In the genomic region with DNA sequence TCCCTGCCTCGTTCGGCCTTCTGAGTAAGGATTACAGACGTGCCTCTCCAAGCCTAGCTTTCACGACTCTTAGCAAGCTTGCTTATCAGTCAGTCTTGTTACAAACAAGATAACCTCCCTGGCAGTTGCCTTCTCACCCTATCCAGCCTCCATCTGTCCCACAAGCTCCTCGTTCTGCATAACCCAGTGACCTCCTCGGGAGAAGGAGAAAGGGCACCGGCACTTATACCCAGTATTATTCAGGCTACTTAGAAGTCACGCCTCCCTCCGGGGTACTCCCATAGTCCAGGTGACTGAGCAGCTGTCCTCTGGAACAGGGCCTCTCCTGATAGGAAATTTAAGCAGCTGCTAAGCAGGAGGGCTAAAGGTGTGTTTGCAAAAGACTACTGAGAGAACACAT, we compare ENCODE assay signal across 15 mouse cellular contexts. TPM values are rescaled to one million over a fixed set of nuclear protein-coding genes. Genes with fewer than 3 reads are reported as not detected.
DNase-seq lines count a peak whose midpoint lies in the region; ATAC-seq and TF ChIP-seq lines count a peak whose summit lies in the region.
"Had no signal": no experiment of that assay in that cellular context is flagged by ENCODE, and none has a peak within 500 bp of the region (broad histone marks: within the 10 kb centered on the region; RNA-seq: fewer than 3 reads in every experiment).

No protein-coding gene starts in this region.

- no peak for TF ChIP-seq CTCF in cerebellum, adult 2 months (IDR thresholded peaks at IDR 0.05; ENCODE audit: borderline replicate concordance, insufficient read depth, low read depth, low read length)

- DNase-seq in heart, embryonic 10.5 days (ENCODE audit: low spot score) = no peak
- no peak for DNase-seq in heart, adult 18-20 months
- DNase-seq in ZHBTc4 (ENCODE audit: low read depth, low spot score) (peak; percentile 39), liver (peak; percentile 59)
- DNase-seq in cerebellum, adult 2 months = no peak
- no peak for DNase-seq in layer of hippocampus, adult 8-10 months (ENCODE audit: low spot score in 2 of 2)
- DNase-seq in cerebellum, adult 11-12 months = no peak
- DNase-seq: adrenal gland, postnatal 10 days; cerebellum, postnatal 14 days had no signal

- peak; percentile 80 for ATAC-seq in megakaryocyte-erythroid progenitor cell, adult 5-6 weeks (replicated peaks; ENCODE audit: low FRiP score, low TSS enrichment, poor library complexity, severe bottlenecking)
- ATAC-seq: hindbrain, embryonic 16.5 days had no signal

- 15% methylated on average over 9 of the region's 9 CpGs for WGBS in heart, embryonic 10.5 days
- 67% methylated on average over 9 of the region's 9 CpGs for WGBS in cerebellum, adult 2 months

- H3K9me3 ChIP-seq in heart, embryonic 10.5 days = no peaks in the 10 kb centered on the region
- H3K9me3 ChIP-seq: neural tube, embryonic 13.5 days had no signal

- H3K36me3 ChIP-seq in heart, embryonic 10.5 days = peaks cover 5% of the 10 kb centered on the region; the same call in 1 of the 2 replicates
- H3K36me3 ChIP-seq: neural tube, embryonic 13.5 days had no signal

- 0 out of 2 replicates have a peak overlapping the region, but pooled peaks have one; percentile 18 for H3K4me3 ChIP-seq in heart, embryonic 10.5 days
- no peak overlapping the region for H3K4me3 ChIP-seq in cerebellum, adult 2 months (replicated peaks; ENCODE audit: insufficient read depth, low read depth, low read length)
- H3K4me3 ChIP-seq: left cerebral cortex, adult 2 months; megakaryocyte, embryonic 14.5 days; neural tube, embryonic 13.5 days had no signal

- peak overlapping the region; percentile 45 for H3K27ac ChIP-seq in heart, embryonic 10.5 days
- no peak overlapping the region for H3K27ac ChIP-seq in cerebellum, adult 2 months (ENCODE audit: insufficient read depth, low read length)
- H3K27ac ChIP-seq: left cerebral cortex, adult 2 months; neural tube, embryonic 13.5 days had no signal

- H3K4me1 ChIP-seq in heart, embryonic 10.5 days = peaks cover 23% of the 10 kb centered on the region
- peaks cover 3% of the 10 kb centered on the region for H3K4me1 ChIP-seq in cerebellum, adult 2 months (ENCODE audit: control insufficient read depth, insufficient read depth, low read length)
- H3K4me1 ChIP-seq: neural tube, embryonic 13.5 days had no signal

- H3K27me3 ChIP-seq in heart, embryonic 10.5 days (ENCODE audit: insufficient read depth, poor library complexity, severe bottlenecking) = no peaks in the 10 kb centered on the region
- H3K27me3 ChIP-seq in cerebellum, adult 2 months (ENCODE audit: control insufficient read depth, insufficient read depth, low read length) = no peaks in the 10 kb centered on the region
- H3K27me3 ChIP-seq: CH12.LX; neural tube, embryonic 13.5 days had no signal

- no peak for TF ChIP-seq POLR2A in cerebellum, adult 2 months (IDR thresholded peaks at IDR 0.05; ENCODE audit: borderline replicate concordance, insufficient read depth, low read length)

RNA-seq across cellular contexts. Expression of gene Tbc1d8, which starts 48.5 kb away (rescaled TPM):
- 7.5 and 11.6 TPM in 2 replicates for polyA plus RNA-seq in heart, embryonic 10.5 days (2016; fragmentation: Nextera tagmentation; extraction: Ambion mirVana)
- 1 to 10 TPM; 4.6 to 6.3 TPM for total RNA-seq in heart, adult 18-20 months (2021)
- total RNA-seq in megakaryocyte-erythroid progenitor cell, adult 5-6 weeks (2014; fragmentation: Nextera tagmentation) = 14.1 and 25.6 TPM in 2 replicates
- 4.9 and 13.1 TPM in 2 replicates for total RNA-seq in megakaryocyte-erythroid progenitor cell, adult 5-6 weeks (2017)
- 29.2 and 34.0 TPM in 2 replicates for polyA plus RNA-seq in cerebellum, adult 2 months (2012; rRNA removed)
- 10 to 100 TPM; 13.4 to 15.4 (median 15.0) TPM for total RNA-seq in layer of hippocampus, adult 8-10 months (2022)

Comparison
In these comparisons a context has a peak if more than half of its experiments do, and no peak if none do; other contexts are left out.
1. DNase-seq: peak in ZHBTc4 (single experiment) and liver (single experiment); none in heart, embryonic 10.5 days (single experiment), heart, adult 18-20 months (0 of 2), cerebellum, adult 2 months (0 of 2), layer of hippocampus, adult 8-10 months (0 of 2) and cerebellum, adult 11-12 months (single experiment).